Mouse (Mus musculus): ENCODE data around the gene Gm20388. TPM values are rescaled to one million over a fixed set of nuclear protein-coding genes. Genes with fewer than 3 reads are reported as not detected.

The Gm20388 gene
- polyA plus RNA-seq, 1 experiment from 2014 or later = not detected

DNA sequence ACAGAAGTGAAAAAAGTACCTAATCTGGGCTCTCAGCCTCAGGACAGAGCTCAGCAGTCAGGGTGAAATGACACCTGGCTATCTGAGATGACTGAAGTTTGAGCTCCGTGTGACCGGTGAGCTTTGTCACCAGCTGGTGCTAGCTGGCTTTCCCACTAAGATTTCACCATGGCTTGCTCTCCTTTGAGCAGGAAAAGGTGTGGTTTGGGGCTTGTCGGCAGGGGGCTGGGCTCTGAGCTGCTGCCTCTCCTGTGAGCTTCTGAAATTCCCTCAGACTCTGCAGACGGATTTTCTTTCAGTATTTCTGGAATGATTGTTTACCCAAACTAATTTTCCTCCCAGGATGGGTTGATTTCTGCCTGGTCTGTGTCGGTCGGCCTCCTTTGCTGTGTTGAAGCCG lies 4395.9 kb downstream of the Gm20388 start:
- ATAC-seq (ENCODE audit: low FRiP score) (no peak), DNase-seq (ENCODE audit: low spot score) (no peak)
- H3K27ac ChIP-seq = peak overlapping the region; percentile 26; the same call in 1 of the 2 replicates
- 77% methylated on average over 7 of the region's 7 CpGs for WGBS
- H3K9me3 ChIP-seq (ENCODE audit: control insufficient read depth, low read length) = no peaks in the 10 kb centered on the region
- no peaks in the 10 kb centered on the region; the same call in 1 of the 2 replicates for H3K4me1 ChIP-seq (replicated peaks; ENCODE audit: control insufficient read depth, insufficient read depth, low read length)
- no peaks in the 10 kb centered on the region; the same call in 1 of the 2 replicates for H3K36me3 ChIP-seq (replicated peaks; ENCODE audit: control insufficient read depth, insufficient read depth)
- H3K27me3 ChIP-seq (ENCODE audit: control insufficient read depth, insufficient read depth, low read length) = no peaks in the 10 kb centered on the region
- no peak overlapping the region for H3K9ac ChIP-seq
- no peak overlapping the region for H3K4me3 ChIP-seq (replicated peaks; ENCODE audit: low read length)
- H3K4me2 ChIP-seq (replicated peaks) = no peak overlapping the region

DNA sequence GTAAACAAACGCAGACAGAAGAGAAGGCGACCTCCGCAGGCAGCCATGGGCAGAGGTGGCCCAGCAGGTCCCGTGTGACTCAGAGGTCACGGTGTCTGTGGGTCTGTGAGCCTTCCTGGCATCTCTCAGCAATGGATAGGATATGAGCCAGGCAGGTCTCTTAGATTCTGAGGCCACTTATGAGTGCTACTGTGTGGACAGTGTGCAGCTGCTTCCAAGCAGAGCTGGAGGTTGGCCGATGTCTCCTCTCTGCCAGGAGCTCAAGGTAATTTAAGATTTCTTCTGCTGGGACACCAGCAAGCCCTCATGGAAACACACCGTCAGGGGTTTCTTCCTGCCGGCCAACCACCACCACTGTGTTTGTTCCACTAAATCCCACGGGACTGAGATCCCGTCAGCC lies 4397.1 kb downstream of the Gm20388 start:
- H3K27me3 ChIP-seq (ENCODE audit: control insufficient read depth, insufficient read depth, low read length) = no peaks in the 10 kb centered on the region
- ATAC-seq (ENCODE audit: low FRiP score) (no peak), DNase-seq (ENCODE audit: low spot score) (no peak)
- no peaks in the 10 kb centered on the region; the same call in 1 of the 2 replicates for H3K4me1 ChIP-seq (replicated peaks; ENCODE audit: control insufficient read depth, insufficient read depth, low read length)
- H3K9me3 ChIP-seq (ENCODE audit: control insufficient read depth, low read length) = no peaks in the 10 kb centered on the region
- no peak overlapping the region for H3K27ac ChIP-seq
- no peak overlapping the region for H3K9ac ChIP-seq
- H3K36me3 ChIP-seq (replicated peaks; ENCODE audit: control insufficient read depth, insufficient read depth) = no peaks in the 10 kb centered on the region; the same call in 1 of the 2 replicates
- no peak overlapping the region for H3K4me2 ChIP-seq (replicated peaks)
- H3K4me3 ChIP-seq (replicated peaks; ENCODE audit: low read length) = no peak overlapping the region
- 91% methylated on average over 10 of the region's 10 CpGs for WGBS

DNA sequence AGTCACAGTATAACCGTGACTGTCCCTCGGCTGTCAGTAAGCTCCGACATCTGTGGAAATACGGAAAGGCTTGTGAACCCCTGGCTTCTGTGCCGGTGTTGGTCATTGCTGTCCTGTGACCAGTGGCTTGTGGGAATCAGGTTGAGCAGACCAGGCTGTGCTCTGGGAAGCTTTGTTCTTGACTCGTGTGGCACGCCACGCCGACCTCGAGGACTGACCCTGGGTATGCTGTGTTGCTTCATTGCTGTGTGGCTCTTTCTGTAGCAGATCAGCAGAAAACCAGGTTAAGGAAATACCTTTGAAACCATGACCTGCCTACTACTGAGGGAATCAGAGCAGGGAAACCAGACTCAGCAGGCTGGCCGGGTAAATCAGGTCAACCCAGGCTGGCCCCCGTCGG lies 4399.9 kb downstream of the Gm20388 start:
- no peak overlapping the region for H3K27ac ChIP-seq
- ATAC-seq (ENCODE audit: low FRiP score) = no peak
- H3K4me2 ChIP-seq (replicated peaks) = no peak overlapping the region
- H3K27me3 ChIP-seq (ENCODE audit: control insufficient read depth, insufficient read depth, low read length) = no peaks in the 10 kb centered on the region
- no peaks in the 10 kb centered on the region for H3K4me1 ChIP-seq (replicated peaks; ENCODE audit: control insufficient read depth, insufficient read depth, low read length)
- no peak overlapping the region for H3K4me3 ChIP-seq (replicated peaks; ENCODE audit: low read length)
- no peak for DNase-seq (ENCODE audit: low spot score)
- H3K36me3 ChIP-seq (replicated peaks; ENCODE audit: control insufficient read depth, insufficient read depth) = no peaks in the 10 kb centered on the region; the same call in 1 of the 2 replicates
- no peaks in the 10 kb centered on the region for H3K9me3 ChIP-seq (ENCODE audit: control insufficient read depth, low read length)
- H3K9ac ChIP-seq = no peak overlapping the region
- WGBS = 81% methylated on average over 13 of the region's 13 CpGs

DNA sequence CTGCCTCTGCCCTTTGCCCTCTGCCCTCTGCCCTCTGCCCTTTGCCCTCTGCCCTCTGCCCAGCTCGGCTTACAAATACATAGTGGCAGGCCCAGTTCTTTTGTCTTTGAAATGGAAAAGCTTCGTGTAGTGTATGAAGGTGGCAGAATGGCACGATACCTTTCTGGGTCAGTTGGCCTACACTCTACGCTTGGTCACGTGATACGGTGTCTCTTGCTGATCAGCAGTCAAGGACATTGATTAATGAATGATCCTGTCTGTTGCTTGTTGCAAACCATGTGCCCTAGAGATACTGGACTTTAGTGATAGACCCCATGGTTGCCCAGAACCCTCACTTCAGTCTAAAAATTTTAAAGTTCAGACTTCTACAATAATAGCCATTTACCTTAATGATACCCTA lies 4400.5 kb downstream of the Gm20388 start:
- peaks cover 3% of the 10 kb centered on the region for H3K4me1 ChIP-seq (replicated peaks; ENCODE audit: control insufficient read depth, insufficient read depth, low read length)
- DNase-seq (ENCODE audit: low spot score) = no peak
- H3K27ac ChIP-seq = no peak overlapping the region
- H3K36me3 ChIP-seq (replicated peaks; ENCODE audit: control insufficient read depth, insufficient read depth) = no peaks in the 10 kb centered on the region; the same call in 1 of the 2 replicates
- no peaks in the 10 kb centered on the region for H3K9me3 ChIP-seq (ENCODE audit: control insufficient read depth, low read length)
- ATAC-seq (ENCODE audit: low FRiP score) = no peak
- 67% methylated on average over 6 of the region's 6 CpGs for WGBS
- no peak overlapping the region for H3K4me2 ChIP-seq (replicated peaks)
- no peak overlapping the region for H3K4me3 ChIP-seq (replicated peaks; ENCODE audit: low read length)
- H3K27me3 ChIP-seq (ENCODE audit: control insufficient read depth, insufficient read depth, low read length) = no peaks in the 10 kb centered on the region
- no peak overlapping the region for H3K9ac ChIP-seq

DNA sequence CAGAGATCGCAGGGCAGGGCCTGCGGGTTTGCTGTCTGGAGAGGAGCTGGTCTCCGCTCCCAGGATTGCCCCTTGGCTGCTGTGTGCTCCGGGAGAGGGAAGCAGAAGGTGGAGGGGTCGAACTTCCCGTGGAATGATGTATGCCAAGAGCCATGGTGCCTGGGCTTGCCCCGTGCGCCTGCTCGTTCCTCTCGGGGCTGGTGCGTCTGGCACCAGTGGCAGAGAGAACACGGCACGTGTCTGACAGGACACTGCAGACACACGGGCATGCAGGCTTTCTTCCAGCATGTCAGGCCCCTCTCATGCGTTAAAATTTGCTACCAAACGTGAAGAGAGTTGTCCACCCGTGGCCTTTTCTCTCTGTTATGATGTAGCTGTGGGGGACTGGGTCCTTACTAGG lies 4401.1 kb downstream of the Gm20388 start:
- H3K36me3 ChIP-seq (replicated peaks; ENCODE audit: control insufficient read depth, insufficient read depth) = no peaks in the 10 kb centered on the region; the same call in 1 of the 2 replicates
- H3K4me2 ChIP-seq (replicated peaks) = no peak overlapping the region
- no peaks in the 10 kb centered on the region for H3K9me3 ChIP-seq (ENCODE audit: control insufficient read depth, low read length)
- H3K9ac ChIP-seq = no peak overlapping the region
- ATAC-seq (ENCODE audit: low FRiP score) (no peak), DNase-seq (ENCODE audit: low spot score) (no peak)
- H3K4me3 ChIP-seq (replicated peaks; ENCODE audit: low read length) = no peak overlapping the region
- no peak overlapping the region for H3K27ac ChIP-seq
- H3K4me1 ChIP-seq (replicated peaks; ENCODE audit: control insufficient read depth, insufficient read depth, low read length) = peaks cover 9% of the 10 kb centered on the region
- no peaks in the 10 kb centered on the region for H3K27me3 ChIP-seq (ENCODE audit: control insufficient read depth, insufficient read depth, low read length)
- WGBS = 89% methylated on average over 17 of the region's 17 CpGs

DNA sequence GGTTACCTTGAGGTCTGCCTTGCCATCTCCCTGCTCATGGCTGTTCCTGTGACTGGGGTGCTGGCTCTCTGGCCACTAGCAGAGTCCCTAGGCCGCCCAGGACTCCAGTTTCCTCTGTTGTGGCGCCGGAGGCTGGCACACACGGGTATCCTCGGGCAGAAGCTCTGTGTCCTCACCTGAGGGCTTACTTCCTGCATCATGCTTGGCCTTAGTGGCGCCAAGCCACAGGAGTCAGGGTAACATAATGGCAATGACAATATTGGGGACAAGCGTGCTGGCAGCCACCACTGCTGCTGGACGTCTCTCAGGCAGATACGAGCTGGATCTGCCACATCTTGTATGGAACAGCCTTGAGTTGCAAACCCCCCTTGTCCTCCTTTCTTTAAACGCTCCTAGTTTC lies 4401.6 kb downstream of the Gm20388 start:
- ATAC-seq (ENCODE audit: low FRiP score) (no peak), DNase-seq (ENCODE audit: low spot score) (no peak)
- Histone ChIP-seq H3K4me2 (replicated peaks) (no peak overlapping the region), H3K9ac (no peak overlapping the region), H3K27ac (no peak overlapping the region), H3K4me1 (replicated peaks; ENCODE audit: control insufficient read depth, insufficient read depth, low read length) (peaks cover 14% of the 10 kb centered on the region), H3K36me3 (replicated peaks; ENCODE audit: control insufficient read depth, insufficient read depth) (no peaks in the 10 kb centered on the region; the same call in 1 of the 2 replicates), H3K9me3 (ENCODE audit: control insufficient read depth, low read length) (no peaks in the 10 kb centered on the region), H3K4me3 (replicated peaks; ENCODE audit: low read length) (no peak overlapping the region), H3K27me3 (ENCODE audit: control insufficient read depth, insufficient read depth, low read length) (no peaks in the 10 kb centered on the region)
- WGBS = 92% methylated on average over 10 of the region's 10 CpGs

DNA sequence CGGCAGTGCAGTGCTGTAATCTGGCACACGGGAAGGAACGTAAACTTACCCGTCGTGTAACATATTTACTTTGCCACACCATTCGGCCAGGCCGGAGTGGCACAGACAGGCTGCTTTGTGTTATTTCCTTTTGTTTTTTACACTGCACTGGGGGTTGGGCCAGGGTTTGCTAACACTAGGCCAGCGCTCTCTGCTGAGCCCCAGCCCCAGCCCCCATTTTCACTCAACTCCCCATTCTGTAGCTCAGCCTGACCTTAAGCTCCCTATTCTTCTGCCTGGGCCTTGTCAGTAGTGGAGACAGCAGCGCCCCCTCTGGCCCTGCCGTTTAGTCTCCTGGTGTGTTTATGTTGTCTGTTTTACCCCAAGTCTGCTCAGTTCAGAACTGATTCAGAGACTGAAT lies 4404.2 kb downstream of the Gm20388 start:
- H3K9me3 ChIP-seq (ENCODE audit: control insufficient read depth, low read length) = no peaks in the 10 kb centered on the region
- WGBS = 25% methylated on average over 10 of the region's 10 CpGs
- no peaks in the 10 kb centered on the region; the same call in 1 of the 2 replicates for H3K36me3 ChIP-seq (replicated peaks; ENCODE audit: control insufficient read depth, insufficient read depth)
- H3K27ac ChIP-seq = peak overlapping the region; percentile 21; the same call in 1 of the 2 replicates
- DNase-seq (ENCODE audit: low spot score) (peak; percentile 48), ATAC-seq (ENCODE audit: low FRiP score) (peak; percentile 25; the same call in 1 of the 2 replicates)
- H3K4me3 ChIP-seq (replicated peaks; ENCODE audit: low read length) = no peak overlapping the region
- no peak overlapping the region for H3K4me2 ChIP-seq (replicated peaks)
- no peak overlapping the region for H3K9ac ChIP-seq
- H3K27me3 ChIP-seq (ENCODE audit: control insufficient read depth, insufficient read depth, low read length) = no peaks in the 10 kb centered on the region
- peaks cover 31% of the 10 kb centered on the region for H3K4me1 ChIP-seq (replicated peaks; ENCODE audit: control insufficient read depth, insufficient read depth, low read length)

DNA sequence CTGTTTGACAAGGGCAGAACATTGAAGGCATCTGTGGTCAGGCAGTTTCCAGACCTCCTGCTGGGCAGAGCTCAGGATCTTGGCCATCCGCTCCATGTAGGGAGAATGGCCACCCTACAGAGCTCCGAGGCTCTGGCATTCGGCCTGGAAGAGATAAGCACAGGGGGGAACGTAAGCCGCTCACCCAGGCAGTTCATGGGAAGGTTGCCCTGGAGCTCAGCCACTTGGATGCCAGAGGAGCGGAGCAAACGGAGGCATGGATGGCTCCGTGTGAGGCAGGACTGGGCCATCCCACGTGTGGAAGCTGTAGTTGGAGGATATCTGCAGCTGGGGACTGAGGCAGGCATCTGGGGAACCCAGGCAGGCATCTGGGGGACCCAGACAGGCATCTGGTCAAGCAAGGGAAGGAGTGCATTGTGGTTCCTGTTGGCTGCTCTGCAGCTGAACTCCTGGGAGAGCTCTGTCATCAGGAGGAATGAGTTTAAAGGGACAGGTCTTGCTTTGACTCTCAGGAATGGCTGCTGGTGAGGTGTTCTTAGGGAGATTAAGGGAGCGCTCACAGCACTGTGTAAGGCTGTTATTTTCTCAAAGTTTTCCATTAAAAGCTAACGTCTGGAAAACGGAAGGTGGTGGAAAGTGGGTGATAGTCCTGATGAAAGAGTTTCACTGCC lies 4406.0 kb downstream of the Gm20388 start:
- no peak overlapping the region for H3K4me3 ChIP-seq (replicated peaks; ENCODE audit: low read length)
- no peaks in the 10 kb centered on the region for H3K27me3 ChIP-seq (ENCODE audit: control insufficient read depth, insufficient read depth, low read length)
- DNase-seq (ENCODE audit: low spot score) = no peak
- whole genome bisulfite sequencing = 40% methylated on average over 12 of the region's 12 CpGs
- no peaks in the 10 kb centered on the region for H3K9me3 ChIP-seq (ENCODE audit: control insufficient read depth, low read length)
- H3K4me2 ChIP-seq (replicated peaks) = no peak overlapping the region
- peaks cover 42% of the 10 kb centered on the region for H3K4me1 ChIP-seq (replicated peaks; ENCODE audit: control insufficient read depth, insufficient read depth, low read length)
- no peak overlapping the region; the same call in 1 of the 2 replicates for H3K27ac ChIP-seq
- no peak for ATAC-seq (ENCODE audit: low FRiP score)
- H3K9ac ChIP-seq = peak overlapping the region; percentile 13
- no peaks in the 10 kb centered on the region for H3K36me3 ChIP-seq (replicated peaks; ENCODE audit: control insufficient read depth, insufficient read depth)

DNA sequence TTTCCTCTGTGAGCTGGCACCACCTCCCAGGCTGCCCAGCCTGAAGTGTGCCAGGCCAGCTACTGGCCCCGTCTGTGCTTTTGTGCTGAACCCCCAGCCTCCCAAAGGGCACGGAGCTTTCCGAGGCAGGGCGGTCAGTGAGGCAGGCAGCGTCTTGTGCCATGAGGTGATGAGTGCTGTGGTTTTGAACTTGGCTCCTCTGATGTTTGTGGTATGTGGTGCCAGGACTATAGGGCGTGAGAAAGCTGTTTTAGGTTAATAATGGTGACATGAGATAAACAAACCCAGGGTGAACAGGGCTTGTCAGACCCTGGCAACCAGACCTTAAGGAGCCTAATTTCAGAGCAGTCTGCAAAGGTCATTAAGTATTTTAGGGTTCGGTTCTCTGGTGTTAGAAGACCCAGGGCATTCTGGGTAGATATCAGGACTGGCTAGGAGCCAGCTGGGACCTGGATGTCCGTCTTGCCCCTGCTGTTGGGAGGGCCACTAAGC lies 4406.6 kb downstream of the Gm20388 start:
- no peaks in the 10 kb centered on the region for H3K27me3 ChIP-seq (ENCODE audit: control insufficient read depth, insufficient read depth, low read length)
- H3K4me1 ChIP-seq (replicated peaks; ENCODE audit: control insufficient read depth, insufficient read depth, low read length) = peaks cover 48% of the 10 kb centered on the region
- no peak overlapping the region for H3K4me3 ChIP-seq (replicated peaks; ENCODE audit: low read length)
- no peaks in the 10 kb centered on the region for H3K9me3 ChIP-seq (ENCODE audit: control insufficient read depth, low read length)
- no peak overlapping the region for H3K9ac ChIP-seq
- no peak for DNase-seq (ENCODE audit: low spot score)
- no peaks in the 10 kb centered on the region for H3K36me3 ChIP-seq (replicated peaks; ENCODE audit: control insufficient read depth, insufficient read depth)
- 57% methylated on average over 8 of the region's 8 CpGs for WGBS
- no peak overlapping the region for H3K4me2 ChIP-seq (replicated peaks)
- no peak overlapping the region; the same call in 1 of the 2 replicates for H3K27ac ChIP-seq
- ATAC-seq (ENCODE audit: low FRiP score) = no peak
